Mouse (Mus musculus) left cerebral cortex, postnatal 14 days (tissue): Measurements from ENCODE around the gene Fam240a. TPM values are rescaled to one million over a fixed set of nuclear protein-coding genes. Genes with fewer than 3 reads are reported as not detected.

Source experiments
- DNase-seq, 2 experiments: peaks; one replicate each; pipeline ENCODE4 v3.0.0; 2021 to 2022; ENCODE audit warnings: low spot score in 2 of 2, mixed read lengths in 1 of 2
- intact Hi-C: fragments of 180-260 bp; cut with DNase I; formaldehyde crosslinking; loops from one replicate; pipeline ENCODE4 v1.15.1; 2025
- long read RNA-seq, 2 experiments: library from polyadenylated mRNA; stranded (forward); transcript quantifications; one replicate each; pipeline ENCODE4 v2.0.0; 2021
- total RNA-seq, 2 experiments: library from RNA; stranded (reverse); gene quantifications; 2 replicates each; pipeline ENCODE4 v1.2.3; 2021

Fam240a gene
- total RNA-seq: not detected
- long read RNA-seq, experiment 1: 0 reads
- long read RNA-seq, experiment 2: 0 reads

DNA sequence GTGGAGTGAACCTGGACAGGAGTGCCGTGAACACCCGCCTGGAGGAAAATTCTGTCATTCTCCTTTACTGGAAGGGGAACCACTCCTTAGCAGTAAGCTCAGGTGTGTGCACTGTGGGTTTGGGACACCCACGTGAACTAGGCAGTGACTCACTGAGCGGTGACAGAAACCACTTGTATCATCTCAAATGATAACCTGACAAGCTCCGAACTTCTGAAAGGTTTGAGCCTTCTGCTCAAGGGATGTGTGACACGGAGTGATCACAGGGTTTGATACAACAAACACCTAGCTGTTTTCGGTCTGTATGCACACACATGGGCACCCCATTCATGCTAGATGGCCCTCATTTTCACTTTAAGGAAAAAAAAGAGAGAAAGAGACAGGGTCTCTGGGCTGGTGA is at the start of gene Fam240a:
Gene Fam240a (minus strand): TSS at position 76 of the 400 bp plus-strand sequence.
- intact Hi-C loops: no loop called here
- no peak for DNase-seq

DNA sequence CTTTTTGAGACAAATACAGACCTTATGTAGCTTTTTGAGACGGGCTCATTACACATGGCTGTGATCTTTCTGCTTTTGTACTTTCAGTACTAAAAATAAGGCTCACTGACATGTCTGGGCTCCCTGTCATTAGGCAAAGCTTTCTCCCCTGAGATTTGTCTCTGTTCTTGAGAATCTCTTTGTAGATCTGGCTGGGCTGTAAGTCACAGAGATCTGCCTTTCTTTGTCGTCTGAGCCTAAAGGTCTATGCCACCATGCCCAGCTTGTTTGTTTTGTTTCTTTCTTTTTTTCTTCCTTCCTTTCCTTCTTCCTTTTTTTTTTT is 49.2 kb upstream of the Fam240a start:
- DNase-seq: no peak
- intact Hi-C loops: no loop called here

DNA sequence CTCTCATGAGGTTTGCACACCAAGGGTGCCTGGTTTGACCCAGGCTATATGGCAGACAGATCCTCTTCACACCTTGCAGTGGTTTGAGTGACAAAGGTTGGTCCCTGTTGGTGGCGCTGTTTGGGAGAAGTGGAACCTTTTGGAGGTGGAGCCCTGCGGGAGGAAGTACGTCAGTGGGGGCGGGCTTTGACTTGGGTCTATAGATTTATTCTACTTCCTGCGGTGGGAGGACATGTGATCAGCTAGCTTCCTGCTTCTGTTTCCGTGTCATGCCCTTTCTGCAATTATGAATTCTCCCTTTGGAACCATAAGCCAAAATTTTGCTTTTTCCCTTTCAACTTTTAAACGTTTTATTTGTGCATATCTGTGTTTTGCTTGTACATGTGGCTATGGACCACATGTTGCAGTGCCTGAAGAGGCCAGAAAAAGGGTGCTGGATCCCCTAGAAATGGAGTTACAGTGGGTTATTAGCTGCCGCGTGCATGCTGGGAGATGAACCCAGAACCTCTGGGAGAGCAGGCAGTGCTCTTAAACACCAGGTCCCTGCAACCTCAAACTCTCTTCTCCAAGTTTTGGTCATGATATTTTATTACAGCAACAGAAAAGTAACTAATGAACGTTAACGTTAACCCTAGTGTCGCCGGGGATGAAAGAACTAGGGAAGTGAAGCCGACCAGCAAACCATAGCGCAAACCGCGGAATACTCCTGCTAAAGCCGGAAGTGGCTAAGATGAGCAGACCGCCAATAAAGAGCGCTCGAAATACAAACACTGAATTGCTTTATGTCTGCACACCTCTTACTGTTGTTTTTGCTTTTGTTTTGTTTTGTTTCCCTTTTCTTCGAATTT is 48.6 kb upstream of the Fam240a start:
- no peak for DNase-seq
- intact Hi-C loops: no loop called here

DNA sequence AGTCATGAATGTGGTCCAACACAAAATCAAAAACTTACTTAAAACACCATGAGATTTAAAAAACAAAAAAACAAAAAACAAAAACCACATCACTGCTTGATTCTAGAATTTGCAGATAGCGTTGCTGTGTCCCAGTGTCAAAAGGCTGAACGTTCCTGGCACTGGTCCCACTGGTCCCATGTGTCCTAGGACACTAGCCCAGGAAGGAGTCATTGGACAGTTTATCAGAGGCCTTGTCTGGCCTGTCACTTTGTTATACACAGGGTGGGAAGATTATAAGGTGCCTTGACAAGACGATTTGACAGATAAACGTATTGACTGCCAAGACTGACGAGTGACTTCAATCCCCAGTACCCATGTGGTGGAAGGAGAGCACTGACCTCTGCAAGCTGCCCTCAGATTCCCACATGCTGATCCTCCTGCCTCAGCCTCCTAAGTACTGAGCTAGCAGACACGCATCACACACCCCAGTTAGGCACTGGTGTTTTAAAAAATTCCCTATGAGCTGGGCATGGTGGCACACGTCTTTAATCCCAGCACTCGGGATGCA is 47.0 kb upstream of the Fam240a start:
- no peak for DNase-seq
- intact Hi-C loops: no loop called here

DNA sequence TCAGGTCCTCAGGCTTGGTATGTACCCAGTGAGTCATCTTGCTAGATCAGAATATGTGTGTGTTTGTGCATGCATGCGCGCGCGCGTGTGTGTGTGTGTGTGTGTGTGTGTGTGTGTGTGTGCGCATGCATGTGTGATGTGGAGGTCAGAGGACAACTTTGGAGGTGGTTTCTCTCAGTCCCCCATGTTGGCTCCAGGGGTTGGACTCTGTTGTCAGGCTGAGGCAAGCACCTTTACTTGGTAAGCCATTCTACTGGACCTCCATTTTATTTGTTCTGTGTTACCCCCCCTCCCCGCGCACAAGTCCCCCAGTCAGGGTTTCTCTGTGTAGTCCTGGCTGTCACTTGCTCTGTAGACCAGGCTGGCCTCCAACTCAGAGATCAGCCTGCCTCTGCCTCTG is 44.7 kb upstream of the Fam240a start:
- DNase-seq: no peak
- intact Hi-C loops: no loop called here

DNA sequence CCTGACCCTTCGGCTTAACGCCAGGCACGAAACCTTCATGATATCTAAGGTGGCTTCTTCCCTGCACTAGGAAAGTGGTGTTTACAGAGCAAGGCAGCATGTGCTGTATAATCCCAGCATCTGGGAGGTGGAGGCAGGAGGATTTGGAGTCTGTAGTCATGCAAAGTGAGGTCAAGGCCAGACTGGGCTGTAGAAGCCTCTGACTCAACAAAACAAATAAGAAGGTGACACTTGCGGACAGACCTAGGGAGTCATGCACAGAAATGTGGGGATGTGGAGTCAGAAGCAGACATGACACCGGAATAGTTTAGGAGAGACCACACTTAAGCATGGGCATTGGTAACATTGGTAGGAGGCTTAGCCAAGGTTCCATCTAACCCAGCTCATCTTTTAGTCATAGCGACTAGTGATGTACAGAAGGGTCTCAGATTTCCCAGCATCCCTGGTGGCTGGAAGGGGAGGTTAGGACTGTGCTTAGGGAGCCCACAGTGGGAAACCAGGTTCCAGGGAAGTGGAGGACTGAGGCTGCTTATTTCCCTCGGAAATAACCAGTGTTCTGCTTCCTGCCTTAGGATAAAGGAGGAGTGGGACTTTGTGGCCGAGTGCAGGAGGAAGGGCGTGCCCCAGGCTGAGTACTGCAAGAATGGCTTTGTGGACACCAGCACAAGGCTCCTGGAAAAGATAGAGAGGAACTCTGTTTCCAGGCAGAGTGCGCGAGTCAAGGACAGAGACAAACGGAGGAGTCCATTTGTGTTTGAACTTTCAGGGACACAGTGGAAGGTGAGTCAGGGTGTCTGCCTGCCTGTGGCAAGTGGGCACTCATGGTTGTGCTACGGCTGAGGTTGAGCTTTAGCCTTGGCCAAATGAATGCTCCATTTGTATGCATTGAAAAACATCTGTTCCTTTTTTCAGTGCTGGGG is 43.8 kb upstream of the Fam240a start:
- intact Hi-C loops: no loop called here
- no peak for DNase-seq

DNA sequence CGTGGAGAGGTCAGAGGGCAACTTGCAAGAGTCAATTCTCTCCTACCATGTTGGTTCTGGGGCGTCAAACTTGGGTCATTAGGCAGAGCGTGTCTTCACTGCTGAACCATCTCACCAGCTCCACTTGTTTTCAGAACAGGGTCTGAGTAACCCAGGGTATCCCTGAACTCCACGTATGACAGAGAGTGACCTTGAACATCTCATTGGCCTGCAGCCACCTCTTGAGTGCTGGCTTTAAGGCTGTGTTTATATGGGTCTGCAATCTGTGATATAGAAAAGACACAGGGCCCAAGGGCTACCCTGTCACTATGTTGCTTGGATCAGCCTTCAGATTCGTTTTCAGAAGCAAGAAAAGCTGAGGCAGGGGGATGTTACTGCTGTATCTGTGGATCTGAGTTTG is 43.0 kb upstream of the Fam240a start:
- no peak for DNase-seq
- intact Hi-C loops: loop anchor here (10.0 kb wide), 1 partner anchor 225 kb away; no protein-coding TSS in a partner anchor

DNA sequence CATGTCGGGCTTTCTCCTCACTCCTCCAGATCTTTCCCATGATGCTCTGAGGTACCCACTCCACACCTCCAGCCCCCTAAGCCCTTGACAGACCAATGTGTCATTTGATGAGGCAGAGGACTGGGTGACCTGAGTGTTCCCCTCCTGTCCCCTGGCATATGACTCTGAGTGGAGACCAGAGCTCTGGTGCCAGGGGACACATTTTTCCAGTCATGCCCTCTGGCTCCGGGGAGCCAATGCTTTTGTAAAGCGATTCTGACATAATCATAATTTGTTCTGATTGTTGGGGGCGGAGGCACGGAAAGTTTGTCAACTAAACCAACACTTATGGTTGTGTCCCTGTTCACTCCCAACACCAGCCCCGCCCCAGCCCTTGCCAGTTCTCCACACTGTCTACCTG is 39.3 kb upstream of the Fam240a start:
- DNase-seq: no peak
- intact Hi-C loops: loop anchor here (10.0 kb wide), 1 partner anchor 221 kb away; no protein-coding TSS in a partner anchor

DNA sequence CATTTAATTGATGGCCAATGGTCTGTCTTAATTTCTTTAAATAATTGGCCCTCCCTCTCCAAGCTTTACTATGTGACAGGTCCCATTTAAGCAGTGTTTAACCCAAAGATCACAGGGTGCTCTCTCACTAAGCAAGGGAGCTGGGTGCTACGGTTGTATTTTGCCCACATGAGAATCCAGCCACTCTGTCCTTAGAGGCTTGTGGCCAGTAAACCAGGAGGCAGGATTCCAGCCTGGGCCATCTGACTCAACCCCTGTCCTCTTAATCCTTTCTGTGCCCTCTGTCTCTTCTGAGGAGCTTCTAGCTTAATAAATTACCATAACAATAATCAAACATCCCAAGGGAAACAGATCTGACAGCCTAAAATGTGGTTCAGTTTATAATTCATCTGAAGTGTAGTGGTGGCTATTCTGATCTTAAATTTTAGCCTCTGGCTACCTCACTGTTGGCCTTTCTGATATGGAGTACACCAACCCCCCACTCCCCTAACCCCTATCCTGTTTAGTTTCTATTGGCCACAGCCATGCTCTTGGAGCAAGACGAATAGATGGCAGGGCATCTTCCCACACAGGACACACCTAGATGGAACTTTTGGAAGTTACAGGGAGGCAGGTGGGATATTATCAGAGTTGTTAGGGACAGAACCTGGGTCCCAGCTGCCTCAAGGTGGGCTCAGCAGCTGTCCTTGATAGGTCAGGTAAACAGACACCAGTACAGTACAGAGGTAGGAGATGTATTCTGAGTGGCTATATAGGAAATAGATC is 38.2 kb upstream of the Fam240a start:
- no peak for DNase-seq
- intact Hi-C loops: loop anchor here (10.0 kb wide), 1 partner anchor 220 kb away; no protein-coding TSS in a partner anchor

DNA sequence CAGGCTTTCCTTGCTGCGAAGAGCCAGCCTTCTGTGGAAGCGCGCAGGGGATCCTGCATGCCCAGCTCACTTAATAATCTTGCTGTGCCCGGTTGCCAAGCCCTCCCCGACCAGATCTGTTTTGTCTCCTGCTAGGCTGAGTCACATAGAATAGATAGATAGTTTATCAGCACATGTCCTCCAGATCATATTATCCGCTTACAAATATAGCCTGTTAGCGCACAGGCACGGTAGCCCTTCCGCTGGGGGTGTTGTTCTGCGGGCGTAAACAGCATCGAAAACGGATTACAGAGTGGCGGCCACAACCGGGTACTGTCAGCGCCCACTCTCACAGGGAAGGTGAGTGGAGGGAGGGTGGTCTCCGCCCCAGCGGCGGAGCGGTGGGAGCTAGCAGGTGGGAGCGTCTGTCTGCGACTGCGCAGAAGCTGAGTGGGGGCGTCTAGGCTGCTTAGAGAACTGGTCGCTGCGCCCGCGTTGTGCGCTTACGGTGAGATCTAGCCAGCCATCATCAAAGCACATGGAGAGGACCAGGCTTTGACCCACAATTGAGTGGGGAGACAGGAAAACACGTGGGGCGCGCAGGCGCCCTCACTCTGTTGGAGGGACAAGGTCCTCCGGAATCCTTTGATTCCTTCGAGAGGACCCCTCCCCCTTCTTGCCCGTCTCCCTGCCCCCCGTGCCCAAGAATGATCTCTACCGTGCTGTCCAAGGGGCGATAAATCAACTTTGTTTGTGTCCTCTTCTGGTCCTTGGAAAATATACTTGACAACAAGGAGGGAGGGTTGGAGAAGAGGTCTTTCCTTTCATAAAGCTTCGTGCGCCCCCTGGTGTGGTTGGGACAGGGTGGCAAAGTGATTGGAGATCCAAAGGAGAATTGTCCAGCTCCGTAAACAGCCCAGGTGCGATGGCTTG is 37.1 kb upstream of the Fam240a start:
- intact Hi-C loops: loop anchor here (10.0 kb wide), 1 partner anchor 219 kb away; no protein-coding TSS in a partner anchor
- peak; percentile 66 to 73 for DNase-seq

DNA sequence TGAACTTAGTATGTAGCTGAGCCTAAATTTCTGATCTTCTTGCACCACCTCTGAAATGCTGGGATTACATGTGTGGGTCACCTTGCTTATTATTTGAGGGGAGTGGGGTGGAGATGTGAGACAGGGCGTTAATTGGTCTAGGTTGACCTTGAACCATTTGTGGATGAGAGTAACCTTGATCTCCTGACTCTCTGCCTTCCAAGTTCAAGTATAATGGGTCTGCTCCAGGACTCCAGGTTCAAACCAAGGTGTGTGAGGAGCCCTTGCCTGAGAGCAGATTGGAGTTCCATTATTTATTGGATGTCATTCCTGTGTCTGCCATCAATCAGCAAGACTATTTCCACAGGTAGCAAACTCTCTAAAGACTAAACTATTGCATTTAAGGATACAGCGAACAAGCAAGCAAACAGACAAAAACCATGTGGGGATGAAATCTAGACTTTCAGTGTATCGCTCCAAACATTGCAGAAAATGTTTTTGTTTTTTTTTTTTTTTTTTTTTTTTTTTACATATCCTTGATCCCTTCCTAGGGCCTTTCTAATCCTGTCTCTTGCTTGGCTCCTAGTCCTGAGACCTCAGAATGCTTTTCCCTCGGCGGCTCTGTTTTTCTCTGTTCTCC is 36.4 kb upstream of the Fam240a start:
- intact Hi-C loops: loop anchor here (10.0 kb wide), 1 partner anchor 218 kb away; no protein-coding TSS in a partner anchor

DNA sequence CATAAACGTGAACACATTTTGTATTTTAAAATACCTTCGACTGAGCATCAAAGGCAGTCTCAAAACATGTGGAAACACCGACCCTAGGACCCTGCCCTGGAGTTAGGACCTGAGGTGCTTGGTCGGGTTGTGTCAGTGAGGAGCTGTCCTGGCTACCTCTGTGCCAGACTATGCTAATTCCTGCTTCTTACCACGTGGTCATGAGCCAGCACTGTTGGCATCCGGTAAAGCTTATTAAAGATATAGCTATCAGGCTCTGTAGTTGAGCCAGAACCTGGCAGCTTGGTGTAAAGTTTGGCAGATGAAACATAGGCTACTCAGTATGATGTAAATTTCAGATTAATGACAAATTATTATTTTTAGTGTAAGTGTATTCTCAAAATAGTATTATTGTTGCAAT is 35.7 kb upstream of the Fam240a start:
- intact Hi-C loops: loop anchor here (10.0 kb wide), 1 partner anchor 218 kb away; no protein-coding TSS in a partner anchor
- DNase-seq: no peak

More for the DNA sequence above, 36.4 kb upstream of the Fam240a start:
- DNase-seq: no peak

DNA sequence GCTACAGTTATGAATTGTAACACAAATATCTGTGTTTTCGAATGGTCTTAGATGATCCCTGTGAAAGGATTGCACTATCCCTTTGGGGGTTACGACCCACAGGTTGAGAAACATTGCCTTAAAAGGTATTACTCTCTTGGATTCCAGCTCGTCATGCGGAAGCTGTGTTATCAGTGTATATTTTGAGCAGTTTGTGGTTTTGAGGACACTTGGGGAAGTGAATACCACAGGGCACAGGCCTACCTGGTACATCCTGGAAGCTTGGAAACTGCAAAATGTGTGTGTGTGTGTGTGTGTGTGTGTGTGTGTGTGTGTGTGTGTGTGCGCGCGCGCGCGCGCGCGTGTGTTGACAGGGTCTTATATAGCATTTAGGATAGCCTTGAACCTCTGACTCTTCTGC is 35.2 kb upstream of the Fam240a start:
- intact Hi-C loops: loop anchor here (10.0 kb wide), 1 partner anchor 217 kb away; no protein-coding TSS in a partner anchor
- DNase-seq: no peak

DNA sequence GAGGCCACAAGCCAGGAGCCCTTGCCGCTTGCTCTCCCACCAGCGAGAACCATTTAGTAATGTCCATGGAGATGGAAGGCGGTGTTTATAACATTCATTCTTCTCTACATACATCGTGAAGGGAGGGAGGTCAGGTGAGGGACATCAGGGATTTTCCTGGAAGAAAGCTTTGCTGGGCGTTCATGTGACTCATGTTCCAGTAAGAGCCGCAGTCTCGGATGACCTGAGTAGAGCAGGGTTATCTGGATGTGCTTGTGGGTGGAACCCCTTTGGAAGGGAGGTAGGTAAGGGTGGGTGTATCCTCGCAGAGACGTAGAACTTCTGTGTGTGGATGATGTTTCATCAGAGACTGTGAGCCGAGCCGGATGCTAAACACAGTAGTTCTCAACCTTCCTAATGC is 34.7 kb upstream of the Fam240a start, which contains the start of gene Lrrc2:
Gene Lrrc2 (plus strand): TSS at position 149 of the 400 bp plus-strand sequence.
- DNase-seq: no peak
- intact Hi-C loops: loop anchor here (10.0 kb wide), 1 partner anchor 217 kb away; no protein-coding TSS in a partner anchor

DNA sequence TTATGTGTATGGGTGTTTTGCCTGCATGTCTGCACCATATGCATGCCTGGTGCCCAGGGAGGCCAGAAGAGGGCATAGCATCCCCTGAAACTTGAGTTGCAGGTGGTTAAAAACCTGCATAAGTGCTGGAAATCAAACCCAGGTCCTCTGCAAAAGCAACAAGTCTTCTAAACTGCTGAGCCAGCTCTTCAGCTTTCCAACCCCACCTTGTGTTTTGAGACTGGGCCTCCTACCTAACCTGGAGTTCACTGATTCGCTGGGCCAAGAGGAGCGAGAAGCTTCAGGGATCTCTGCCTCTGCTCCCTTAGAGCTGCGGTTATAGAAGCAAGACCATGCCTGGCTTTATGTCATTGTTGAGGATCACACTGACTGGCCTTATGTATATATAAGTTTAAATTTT is 33.4 kb upstream of the Fam240a start:
- DNase-seq: no peak
- intact Hi-C loops: loop anchor here (10.0 kb wide), 1 partner anchor 215 kb away; no protein-coding TSS in a partner anchor

DNA sequence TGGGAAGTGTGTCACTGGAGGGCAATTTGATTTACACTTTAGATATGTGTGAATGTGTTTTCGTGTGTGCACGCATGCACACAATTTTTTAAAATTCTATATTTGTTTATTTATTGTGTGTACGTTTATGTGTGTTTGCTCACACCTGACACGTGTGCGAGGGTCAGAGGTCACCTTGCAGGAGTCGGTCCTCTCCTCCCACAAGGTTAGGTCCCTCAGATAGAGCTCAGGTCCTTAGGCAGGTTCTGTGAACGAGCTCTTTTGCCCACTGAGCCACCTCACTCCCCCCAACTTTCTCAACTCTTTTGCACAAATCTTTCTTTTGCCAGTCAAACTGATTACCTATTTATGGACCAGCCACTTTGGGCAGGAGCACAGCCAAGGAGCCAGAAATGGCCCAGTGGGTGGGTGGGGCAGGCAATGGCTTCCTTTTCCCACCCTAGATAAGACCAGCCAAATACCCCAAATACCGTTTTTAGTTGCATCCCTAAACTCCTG is 32.2 kb upstream of the Fam240a start:
- intact Hi-C loops: no loop called here
- DNase-seq: no peak

DNA sequence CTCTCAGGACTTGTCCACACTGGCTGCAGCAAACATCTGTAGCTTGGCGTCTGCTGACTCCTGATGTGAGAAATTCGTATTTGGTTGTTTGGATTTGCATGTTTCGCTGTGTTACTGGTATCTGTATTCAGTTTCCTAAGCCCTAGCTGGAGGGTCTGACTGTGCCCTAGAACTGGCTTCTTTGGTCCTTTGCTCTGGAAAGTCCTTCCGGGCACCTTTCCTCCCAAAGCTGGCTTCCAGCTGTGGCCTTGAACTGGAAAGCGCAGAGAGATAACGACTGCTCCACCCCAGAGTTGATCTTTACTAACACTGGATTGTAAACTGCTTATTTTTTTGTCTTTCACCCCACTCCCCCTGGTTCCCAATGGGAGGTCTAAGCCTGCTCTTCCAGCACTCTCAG is 31.2 kb upstream of the Fam240a start:
- no peak for DNase-seq

More for the DNA sequence above, 31.2 kb upstream of the Fam240a start:
- intact Hi-C loops: no loop called here
